Mouse (Mus musculus) erythroblast, adult 5-6 weeks (primary cell): ENCODE results near the gene Arhgef10l. TPM values are rescaled to one million over a fixed set of nuclear protein-coding genes. Genes with fewer than 3 reads are reported as not detected.

Experiments used
- ATAC-seq: replicated peaks from 2 replicates; pipeline ENCODE4 v1.8.0; 2016; ENCODE audit warnings: moderate number of reproducible peaks, mild to moderate bottlenecking, moderate TSS enrichment, inconsistent platforms; ENCODE audit not compliant: poor library complexity, low FRiP score, severe bottlenecking
- total RNA-seq, 2 experiments: library from RNA; stranded (forward) in 1 of 2; stranded (reverse) in 1 of 2; fragments of 150-400 nt in 1 of 2; fragments of 200-764, 138-1000 nt in 1 of 2; gene quantifications; 2 replicates each; pipeline versions ENCODE4 v1.2.3 to v1.2.4; 2015 to 2017; ENCODE audit warnings: low replicate concordance in 2 of 2

Arhgef10l gene
- total RNA-seq (2015; ENCODE audit: low replicate concordance) (1.5 and 7.3 TPM in 2 replicates), total RNA-seq (2017; ENCODE audit: low replicate concordance) (2.6 and 4.5 TPM in 2 replicates)

- no peak for ATAC-seq
Observed at GRCm38 (mm10) chr4:140665760-140666159, at the start of gene Arhgef10l. Gene Arhgef10l (minus strand): TSS chr4:140666012.

DNA sequence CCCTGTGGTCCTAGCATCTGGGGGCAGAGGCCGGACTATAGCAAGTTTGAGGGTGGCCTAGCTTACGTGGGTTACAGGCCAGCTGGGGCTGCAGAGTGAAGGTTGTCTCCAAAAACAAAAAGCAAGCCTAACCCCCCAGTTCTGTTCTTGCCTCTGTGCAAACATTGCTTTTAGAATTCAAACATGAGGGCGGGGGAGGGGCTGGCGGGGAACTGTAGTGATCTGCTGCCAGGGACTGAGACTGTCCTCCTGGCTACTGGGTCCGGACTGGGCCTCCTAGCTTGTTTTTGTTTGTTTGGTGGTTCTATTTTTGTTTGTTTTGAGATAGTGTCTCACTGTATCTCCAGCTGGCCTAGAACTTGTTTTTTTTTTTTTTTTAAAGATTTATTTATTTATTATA is 48.8 kb upstream of the Arhgef10l start:
- ATAC-seq = no peak

DNA sequence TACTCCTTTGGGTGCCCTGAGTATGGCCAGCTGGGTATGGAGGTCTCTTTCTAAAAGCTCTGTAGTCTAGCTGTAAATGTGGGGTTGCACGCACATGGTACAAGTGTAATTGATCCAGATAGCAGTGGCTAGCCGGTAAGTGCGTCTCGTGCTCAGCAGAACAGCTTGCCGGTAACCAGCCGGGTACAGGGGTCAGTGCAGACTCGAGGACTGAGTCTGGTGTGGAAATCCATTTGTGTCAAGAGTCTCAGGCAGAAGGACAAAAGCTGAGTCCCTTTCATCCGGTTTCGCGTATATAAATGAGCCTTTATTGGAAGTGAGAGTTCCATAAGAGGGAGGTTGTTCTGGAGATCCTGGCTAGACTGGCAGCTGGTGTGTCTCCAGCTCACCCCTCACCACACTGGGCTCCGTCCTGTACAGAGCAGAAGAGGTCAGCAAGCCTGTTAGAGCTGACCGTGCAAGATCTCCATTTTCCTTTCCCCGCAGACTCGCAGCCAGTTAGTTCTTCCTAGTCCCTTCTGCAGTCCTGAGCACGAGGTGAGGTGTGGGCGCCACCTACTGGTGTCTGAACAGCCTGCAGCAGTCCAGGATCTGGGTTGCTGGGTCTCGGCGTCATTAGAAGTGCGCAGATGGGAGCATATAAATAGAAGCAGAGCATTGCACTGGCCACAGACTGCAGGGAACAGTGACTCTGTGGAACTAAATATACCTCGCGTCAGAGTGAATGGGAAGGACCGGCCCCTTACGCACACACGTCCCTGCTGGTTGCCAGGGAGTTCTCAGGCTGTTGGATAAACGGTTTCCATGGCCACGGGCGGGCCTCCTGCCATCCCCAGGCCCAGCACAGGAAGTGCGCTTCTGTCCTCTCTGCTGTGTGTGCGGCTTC is 47.9 kb upstream of the Arhgef10l start:
- peak; percentile 79 for ATAC-seq

DNA sequence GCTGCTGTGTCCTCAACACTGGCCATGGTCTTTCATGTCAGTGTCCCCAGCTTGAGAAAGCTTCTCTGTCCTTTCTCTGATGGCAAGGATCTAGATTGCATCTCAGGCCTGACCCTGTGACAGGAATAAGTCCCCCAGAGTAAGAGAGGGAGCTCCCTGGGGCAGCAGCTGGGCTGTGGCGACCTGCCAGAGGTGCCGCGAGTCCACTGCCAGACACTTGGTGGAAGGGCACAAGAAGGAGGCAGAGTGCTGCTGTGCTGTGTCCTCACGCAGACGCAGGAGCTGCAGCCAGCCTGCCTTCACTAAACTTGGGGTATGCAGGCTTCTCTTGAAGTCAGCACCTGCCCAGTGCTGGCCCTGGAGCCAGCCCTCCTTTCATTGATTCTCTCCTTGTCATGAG is 45.5 kb upstream of the Arhgef10l start:
- no peak for ATAC-seq

DNA sequence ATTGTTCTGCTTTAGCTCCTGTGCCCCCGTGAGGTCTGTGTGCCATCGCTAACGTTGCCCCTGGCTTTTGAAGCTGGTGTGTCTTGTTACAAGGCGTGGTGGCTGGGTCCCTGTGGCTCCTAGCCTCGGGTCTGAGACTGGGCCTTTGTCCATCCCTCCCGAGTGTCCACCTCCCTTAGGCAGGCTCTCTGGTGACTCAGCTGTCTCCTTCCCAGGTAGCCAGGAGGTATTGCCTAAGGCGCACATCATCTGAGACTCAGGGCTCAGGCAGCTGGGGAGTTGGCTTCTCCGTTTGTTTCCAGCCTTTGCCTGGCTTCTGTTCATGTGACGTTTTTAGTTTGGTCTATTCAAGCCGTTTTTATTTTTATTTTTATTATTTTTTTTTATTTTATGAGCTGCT is 45.0 kb upstream of the Arhgef10l start:
- no peak for ATAC-seq

DNA sequence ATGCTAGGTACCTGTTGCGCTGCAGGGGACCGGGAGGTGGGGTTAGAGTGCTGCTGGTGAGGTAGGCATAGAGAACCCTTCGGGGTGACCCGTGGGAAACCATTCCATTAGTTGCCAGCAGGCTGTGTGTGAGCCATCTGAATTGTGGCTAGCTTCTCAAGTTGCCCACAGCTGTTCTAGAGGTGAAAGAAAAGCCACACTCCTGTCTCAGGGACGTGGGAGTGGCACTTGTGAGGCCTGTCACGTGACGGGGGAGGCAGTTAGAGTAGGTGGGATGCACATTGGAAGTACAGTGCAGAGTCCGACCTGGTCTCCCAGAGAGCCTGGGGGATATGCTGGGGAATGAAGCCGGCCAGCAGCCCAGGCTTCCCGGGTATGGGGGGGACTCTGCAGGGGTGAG is 43.8 kb upstream of the Arhgef10l start:
- no peak for ATAC-seq

DNA sequence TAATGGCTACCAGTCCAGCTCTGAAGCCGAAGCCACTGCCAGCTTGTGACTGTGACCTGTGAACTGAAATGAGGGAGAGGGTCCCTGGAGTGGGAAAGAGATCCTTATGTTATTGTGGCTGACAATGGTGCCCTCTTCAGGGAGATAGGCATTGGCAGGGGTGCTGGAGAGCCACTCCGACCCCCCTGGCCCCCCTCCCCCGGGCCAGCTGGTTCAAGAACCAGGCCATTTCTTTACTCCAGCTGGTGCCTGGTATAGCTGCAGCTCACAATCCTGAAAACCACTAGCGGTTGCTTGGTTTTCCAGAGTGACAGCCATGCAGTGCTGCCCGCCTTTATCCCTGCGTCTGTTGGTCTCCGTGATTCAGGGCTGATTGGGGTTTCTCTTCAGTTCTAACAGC is 43.3 kb upstream of the Arhgef10l start:
- no peak for ATAC-seq

GRCm38 (mm10) chr4:140708297-140708927 is 42.6 kb upstream of the Arhgef10l start:
- no peak for ATAC-seq

- no peak for ATAC-seq
Observed at GRCm38 (mm10) chr4:140707615-140708014, 41.8 kb upstream of the Arhgef10l start.

DNA sequence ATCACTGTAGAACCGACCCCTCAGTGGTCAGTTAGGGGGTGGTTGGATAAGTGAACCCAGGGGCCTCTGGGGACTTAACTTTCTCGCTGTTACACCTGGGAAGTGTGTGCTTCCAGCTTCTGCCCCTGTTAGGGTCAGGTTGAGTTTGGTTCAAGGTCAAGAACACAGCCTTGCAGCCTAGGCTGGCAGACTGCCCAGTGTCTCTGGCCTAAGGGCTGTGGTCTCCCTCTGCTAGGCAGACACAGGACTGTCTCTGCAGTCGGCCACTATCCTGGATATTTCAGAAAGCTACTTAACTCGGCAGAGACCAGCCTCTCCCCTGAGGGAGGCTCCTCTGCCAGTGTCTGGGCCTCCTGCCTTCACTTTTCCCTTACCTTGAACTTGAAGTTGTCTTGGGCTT is 38.4 kb upstream of the Arhgef10l start:
- ATAC-seq = no peak

- no peak for ATAC-seq
Observed at GRCm38 (mm10) chr4:140703636-140704035, 37.8 kb upstream of the Arhgef10l start.

DNA sequence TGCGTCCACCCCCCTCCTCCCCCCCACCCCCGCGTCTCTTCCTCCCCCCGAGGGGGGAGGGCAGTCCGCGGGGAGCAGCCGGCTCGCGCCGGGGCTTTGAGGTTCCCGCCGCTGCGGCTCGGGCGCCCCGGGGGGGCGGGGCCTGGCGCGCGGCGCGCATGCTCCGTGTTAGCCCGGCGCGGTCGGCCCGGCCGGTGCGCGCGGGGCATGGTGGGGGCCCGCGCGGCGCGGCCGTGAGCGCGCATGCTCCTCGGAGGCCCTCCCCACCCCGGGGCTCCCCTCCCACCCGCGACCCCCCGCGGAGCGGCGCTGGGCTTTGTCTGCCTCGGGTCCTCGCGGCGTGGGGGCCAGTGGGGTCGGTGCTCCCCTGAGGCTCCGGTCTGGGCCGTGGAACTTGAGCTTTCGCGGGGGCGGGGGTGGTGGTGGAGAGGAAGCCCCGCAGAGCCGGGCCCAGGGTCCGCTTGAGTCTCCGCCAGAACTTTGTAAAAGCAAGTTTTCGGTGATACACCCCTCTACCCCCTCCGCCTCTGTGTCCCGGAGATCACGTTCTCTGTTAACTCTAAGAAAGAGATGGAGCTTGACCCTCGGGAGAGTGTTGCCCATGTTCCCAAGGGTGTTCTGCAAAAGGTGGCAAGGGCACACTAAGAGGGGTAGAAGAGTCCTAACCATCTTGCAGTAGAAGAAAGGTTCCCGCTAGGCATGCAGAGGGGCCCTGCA is 37.0 kb upstream of the Arhgef10l start:
- ATAC-seq = peak; percentile 51

GRCm38 (mm10) chr4:140701716-140702561 is 36.1 kb upstream of the Arhgef10l start:
- no peak for ATAC-seq

- ATAC-seq = peak; percentile 63
Observed at GRCm38 (mm10) chr4:140701049-140701715, 35.4 kb upstream of the Arhgef10l start.

GRCm38 (mm10) chr4:140700269-140701018 is 34.6 kb upstream of the Arhgef10l start, which contains the start of gene Rcc2:
Gene Rcc2 (plus strand): TSS chr4:140700541.
- ATAC-seq = no peak

GRCm38 (mm10) chr4:140699441-140700127 is 33.8 kb upstream of the Arhgef10l start:
- peak; percentile 73 for ATAC-seq

- ATAC-seq = 0 out of 2 replicates have a peak, but pooled peaks have one; percentile 28
Observed at GRCm38 (mm10) chr4:140695675-140696585, 30.1 kb upstream of the Arhgef10l start.
